Mouse (Mus musculus) heart, postnatal 25 days (tissue): Measurements from ENCODE around the gene Fancm. TPM values are rescaled to one million over a fixed set of nuclear protein-coding genes. Genes with fewer than 3 reads are reported as not detected.
"Not testable (repeated sequence)": the region's sequence is repeated elsewhere in the genome, so short reads cannot be mapped to it uniquely, and the experiment has no call there.

ENCODE experiments used
- DNase-seq: peaks from one replicate; pipeline ENCODE4 v3.0.0; 2022; ENCODE audit warnings: low spot score
- intact Hi-C: fragments of 180-260 bp; cut with DNase I; formaldehyde crosslinking; loops from one replicate; pipeline ENCODE4 v1.15.1; 2025
- total RNA-seq, 2 experiments: library from RNA; stranded (reverse); gene quantifications; 2 replicates each; pipeline ENCODE4 v1.2.3; 2021

Gene Fancm
- total RNA-seq, 2 experiments from 2014 or later = 4.0 to 4.6 TPM

- DNase-seq = no peak
- intact Hi-C loops = no loop called here
These were observed 38.5 kb downstream of the Fancm start for GRCm38 (mm10) chr12:65113925-65114324.

GRCm38 (mm10) chr12:65114978-65115377 lies 39.6 kb downstream of the Fancm start:
- intact Hi-C loops, DNase-seq: not testable (repeated sequence)

GRCm38 (mm10) chr12:65118968-65119367 lies 43.6 kb downstream of the Fancm start:
- intact Hi-C loops = no loop called here
- no peak for DNase-seq

- intact Hi-C loops = no loop called here
- no peak for DNase-seq
These were observed 44.0 kb downstream of the Fancm start for GRCm38 (mm10) chr12:65119451-65119850.

GRCm38 (mm10) chr12:65136121-65136520 lies 60.7 kb downstream of the Fancm start:
- DNase-seq, intact Hi-C loops: not testable (repeated sequence)

- peak; percentile 92 for DNase-seq
- intact Hi-C loops = loop anchor here (5.0 to 10.0 kb wide), 3 partner anchors 90 to 247 kb away; partner anchors contain the start of genes Klhl28 and Togaram1
These were observed 96.9 kb downstream of the Fancm start, which contains the start of gene Mis18bp1 for GRCm38 (mm10) chr12:65172021-65172951. Gene Mis18bp1, minus strand, starts transcription at chr12:65172604.

GRCm38 (mm10) chr12:65172959-65173358 lies 97.6 kb downstream of the Fancm start:
- intact Hi-C loops = loop anchor here (5.0 to 10.0 kb wide), 3 partner anchors 91 to 248 kb away; partner anchors contain the start of genes Klhl28 and Togaram1

GRCm38 (mm10) chr12:65173736-65174135 lies 98.3 kb downstream of the Fancm start:
- no peak for DNase-seq
- intact Hi-C loops = loop anchor here (5.0 to 10.0 kb wide), 3 partner anchors 91 to 249 kb away; partner anchors contain the start of genes Klhl28 and Togaram1

More at GRCm38 (mm10) chr12:65172959-65173358, 97.6 kb downstream of the Fancm start:
- DNase-seq = peak; percentile 20

Other genes with a start within 250 kb of the Fancm start
- gene Gm527, start 157.7 kb upstream of the Fancm start, total RNA-seq = 1 to 10 TPM; 3.9 to 4.3 TPM
- gene Klhl28, start 110.1 kb upstream of the Fancm start, total RNA-seq = 10 to 100 TPM; 11.7 to 14.1 TPM
- gene Togaram1, start 109.8 kb upstream of the Fancm start, total RNA-seq = 10 to 100 TPM; 11.4 to 16.5 TPM
- gene Prpf39, start 39.3 kb upstream of the Fancm start, total RNA-seq = 10 to 100 TPM; 12.1 to 12.7 TPM
- 100 to 1,000 TPM; 235 to 260 TPM for gene Fkbp3, start 1.6 kb upstream of the Fancm start, total RNA-seq
- under 1 TPM; 0.36 to 0.59 TPM for gene Mis18bp1, start 97.0 kb downstream of the Fancm start, total RNA-seq
- not detected for gene Wdr20rt, start 149.9 kb downstream of the Fancm start, total RNA-seq